Mouse (Mus musculus): ENCODE measurements at regions not wholly inside any gene's neighbourhood (a gene's known extent, or its start where the extent isn't known, plus 50 kb on each side); places are given as distances from the start of the nearest gene placed in this dataset.

DNA sequence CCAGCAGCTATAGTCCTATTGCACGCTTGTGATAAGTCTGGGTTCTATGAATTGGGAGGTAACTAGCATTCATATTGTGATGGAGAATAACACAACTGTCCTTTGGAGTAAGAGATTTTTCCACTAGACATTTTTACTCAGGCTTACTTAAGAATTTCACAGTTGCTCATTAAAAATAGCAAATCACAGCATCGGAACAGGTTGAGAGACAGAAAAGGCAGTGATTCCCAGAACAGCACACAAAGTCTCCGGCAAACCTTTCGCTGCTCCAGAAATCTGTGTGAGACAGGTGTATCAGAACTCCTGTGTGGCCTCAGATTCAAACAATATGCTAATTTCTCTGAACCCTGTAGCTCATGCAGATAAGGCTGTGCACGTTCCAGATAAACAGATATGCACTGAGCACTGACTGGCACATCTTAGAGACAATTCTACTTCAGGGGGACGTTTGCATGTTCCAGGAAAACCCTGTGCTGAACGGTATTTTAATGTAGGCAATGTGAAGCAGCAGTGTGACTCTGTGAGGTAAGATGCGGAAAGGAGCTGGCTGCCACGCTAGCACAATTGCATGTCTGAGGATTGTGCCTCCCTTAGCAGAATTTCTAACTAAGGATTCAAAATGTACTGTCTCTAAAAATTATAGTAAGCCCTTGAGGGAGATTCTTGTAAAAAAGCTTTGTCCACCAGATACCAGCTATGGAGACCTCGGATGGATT, 99.8 kb upstream of the Kynu start:
- DNase-seq, result peak; percentile 20

- DNase-seq, result no peak
Measured at GRCm38 (mm10) chr2:43469161-43469560, 86.0 kb upstream of the Kynu start.

DNA sequence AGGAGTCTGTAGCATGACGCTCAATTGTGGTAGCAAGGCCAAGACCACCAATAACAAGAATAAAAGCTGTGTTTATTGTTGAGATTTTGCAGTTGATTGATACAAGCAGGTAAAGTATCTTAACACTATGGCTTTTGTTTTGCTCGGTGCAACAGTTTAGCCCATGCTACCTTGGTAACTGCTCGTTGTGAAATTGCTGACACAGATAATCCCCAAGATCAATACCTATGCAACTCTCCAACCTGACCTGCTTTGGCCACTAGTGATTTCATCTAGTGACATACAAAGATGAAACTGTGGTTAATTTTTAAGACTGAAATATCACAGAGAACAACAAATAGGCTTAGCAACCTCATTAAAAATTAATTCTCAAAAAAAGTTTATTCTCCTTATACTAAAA, 85.2 kb upstream of the Kynu start:
- no peak for DNase-seq

DNA sequence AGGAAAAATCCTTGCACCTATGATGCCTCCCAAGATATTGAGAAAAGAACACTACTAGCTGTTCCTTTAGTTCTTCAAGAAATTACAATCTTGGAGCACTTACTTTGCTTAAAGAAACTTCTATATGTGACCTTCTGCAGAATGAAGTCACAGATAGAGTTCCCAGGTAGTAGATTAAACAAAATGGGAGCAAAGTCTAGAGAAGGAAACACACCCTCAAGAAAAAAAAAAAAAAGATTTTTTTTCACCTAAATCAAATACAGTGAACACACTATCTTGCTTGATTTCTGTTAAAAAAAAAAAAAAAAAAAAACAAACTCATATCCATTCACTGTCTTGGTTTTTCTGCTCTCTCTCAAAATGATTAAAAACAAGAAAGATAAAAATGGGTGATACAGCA, 76.6 kb upstream of the Kynu start:
- DNase-seq, result no peak

GRCm38 (mm10) chr2:43479871-43480270, 75.3 kb upstream of the Kynu start:
- DNase-seq, result no peak
